Mouse (Mus musculus) ES-Bruce4 (cell line): ENCODE data around the gene Lhx1.

Experiments used
- CTCF ChIP-seq: IDR thresholded peaks from one replicate; pipeline ENCODE4 v1.8.1; 2011; ENCODE audit warnings: low read depth, low read length
- EP300 ChIP-seq: IDR thresholded peaks from 2 replicates; pipeline ENCODE4 v1.6.1; 2011; ENCODE audit warnings: low read depth, low read length; ENCODE audit not compliant: insufficient read depth
- POLR2A ChIP-seq: IDR thresholded peaks from one replicate; pipeline ENCODE4 v1.8.1; 2011; ENCODE audit warnings: low read length; ENCODE audit not compliant: insufficient read depth

DNA sequence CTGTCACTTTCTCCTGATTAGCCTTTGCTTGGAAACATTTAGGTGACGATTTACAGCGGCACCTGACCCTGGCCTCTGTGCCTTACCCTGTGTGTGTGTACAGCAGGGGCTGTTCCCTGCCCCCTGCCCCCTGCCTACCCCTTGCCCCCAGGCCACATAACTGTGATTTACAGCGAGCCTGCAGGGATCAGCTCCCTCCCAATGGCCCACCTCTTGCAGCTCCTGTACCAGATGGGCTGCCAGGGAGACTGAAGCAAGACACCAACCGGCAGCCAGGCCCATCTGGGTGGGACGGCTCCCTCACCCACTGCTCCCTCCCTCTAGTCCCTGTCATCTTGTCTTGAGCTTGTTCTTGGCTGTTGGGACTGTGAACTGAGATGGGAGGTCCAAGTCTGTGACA is 43.1 kb upstream of the Lhx1 start:
- TF ChIP-seq EP300 = no peak
- TF ChIP-seq CTCF = no peak
- TF ChIP-seq POLR2A = no peak
